Mouse (Mus musculus): ENCODE data around the gene Clps. TPM values are rescaled to one million over a fixed set of nuclear protein-coding genes. Genes with fewer than 3 reads are reported as not detected.

Gene Clps
- total and polyA plus RNA-seq, 3 experiments = not detected

DNA sequence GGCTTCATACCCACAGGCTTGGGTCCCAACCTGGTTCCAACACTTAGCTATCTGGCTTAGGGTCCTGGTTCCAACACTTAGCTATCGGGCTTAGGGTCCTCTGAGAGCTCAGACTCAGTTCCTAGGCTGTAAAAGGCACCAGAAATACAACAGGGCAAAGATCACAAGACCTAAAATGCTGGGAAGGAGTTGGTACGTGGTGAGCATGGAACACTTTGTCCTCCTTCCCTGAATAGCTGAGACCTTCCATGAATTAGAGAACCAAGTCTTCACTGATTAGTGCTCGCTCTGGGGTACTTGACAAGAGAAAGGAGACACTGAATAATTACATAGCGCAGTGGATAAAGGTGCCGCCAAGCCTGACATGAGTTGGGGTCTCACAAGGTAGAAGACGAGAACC is 38.6 kb downstream of the Clps start:
- H3K4me1 ChIP-seq (ENCODE audit: control insufficient read depth in 1 of 2, insufficient read depth in 2 of 2) = peaks cover 18 to 57% of the 10 kb centered on the region in 2 experiments
- H3K4me3 ChIP-seq (replicated peaks in 1 of 3; ENCODE audit: low read depth in 2 of 3, low read length in 2 of 3, poor library complexity in 1 of 3) = no peak overlapping the region
- no peak overlapping the region for H3K27ac ChIP-seq (ENCODE audit: insufficient read depth, low read depth)
- dilution Hi-C loops (cut with MboI; ENCODE audit: extremely low pct_ligation_motif_present, extremely low pct_unique_long_range_greater_than_20kb, low sequenced_read_pairs) (no loop called here), in situ Hi-C loops (cut with MboI; ENCODE audit: low pct_ligation_motif_present, low pct_unique_long_range_greater_than_20kb, low sequenced_read_pairs) (loop anchor here (5.0 to 25.0 kb wide), 3 partner anchors 45 to 310 kb away; partner anchors contain the start of gene Def6)
- no peaks in the 10 kb centered on the region for H3K79me2 ChIP-seq (replicated peaks; ENCODE audit: control insufficient read depth, extremely low read depth, insufficient read depth, poor library complexity, severe bottlenecking)
- TF ChIP-seq TCF12 (IDR thresholded peaks at IDR 0.05; ENCODE audit: low read depth, low read length) = no peak
- TF ChIP-seq IRF4 (IDR thresholded peaks at IDR 0.05; ENCODE audit: low read depth, low read length) = no peak
- no peak for TF ChIP-seq CTCF (conservative IDR thresholded peaks at IDR 0.05 in 1 of 2, IDR thresholded peaks at IDR 0.05 in 1 of 2; ENCODE audit: low read depth in 2 of 2, low read length in 2 of 2)
- TF ChIP-seq KAT2A (IDR thresholded peaks at IDR 0.05; ENCODE audit: insufficient replicate concordance, low read length) = no peak
- TF ChIP-seq RAD21 (IDR thresholded peaks at IDR 0.05; ENCODE audit: low read depth, low read length) = no peak
- no peak for TF ChIP-seq SMC3 (IDR thresholded peaks at IDR 0.05; ENCODE audit: low read depth, low read length)
- no peak for TF ChIP-seq MAZ (IDR thresholded peaks at IDR 0.05; ENCODE audit: low read depth, low read length)
- peaks cover 0 to 2% of the 10 kb centered on the region in 2 experiments for H3K36me3 ChIP-seq (replicated peaks in 1 of 2; ENCODE audit: control insufficient read depth in 1 of 2, insufficient read depth in 1 of 2, low read length in 1 of 2)
- peak overlapping the region; percentile 53; the same call in 1 of the 2 replicates for H3K4me2 ChIP-seq (ENCODE audit: insufficient read depth, low read depth, poor library complexity, severe bottlenecking)
- no peak for DNase-seq (ENCODE audit: extremely low read depth)
- no peak overlapping the region for H3K9ac ChIP-seq (ENCODE audit: insufficient read depth, low read depth)
- peaks cover 18% of the 10 kb centered on the region for H3K27me3 ChIP-seq (replicated peaks)
- H3K9me3 ChIP-seq (replicated peaks; ENCODE audit: low read length) = peaks cover 1% of the 10 kb centered on the region

DNA sequence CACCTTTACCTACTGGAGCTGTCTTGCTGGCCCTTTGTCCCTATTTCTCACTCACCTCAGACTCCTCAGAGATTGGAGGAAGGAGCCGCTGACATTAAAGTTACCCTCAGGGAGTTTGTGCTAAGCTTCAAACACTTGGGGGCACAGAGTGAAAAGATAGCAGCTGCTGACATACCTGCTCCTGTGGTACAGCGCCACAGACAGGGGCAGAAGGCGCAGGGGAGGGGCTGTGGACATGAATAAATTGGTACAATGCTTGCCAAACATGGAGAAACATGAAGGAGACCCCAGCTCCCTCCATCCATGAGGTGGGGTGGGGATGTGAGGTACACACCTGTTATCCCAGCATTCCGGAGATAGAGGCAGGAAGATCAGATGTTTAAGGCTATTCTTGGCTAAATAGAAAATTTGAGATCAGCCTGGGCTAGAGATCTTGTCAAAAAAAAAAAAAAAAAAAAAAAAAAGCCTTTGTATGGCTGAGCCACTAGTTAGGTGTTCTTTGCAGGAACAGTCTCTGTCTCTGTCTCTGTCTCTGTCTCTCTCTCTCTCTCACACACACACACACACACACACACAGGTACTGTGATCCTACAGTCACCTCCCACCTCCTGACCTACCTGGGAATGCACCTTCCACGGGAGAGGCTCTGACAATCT is 39.4 kb downstream of the Clps start:
- DNase-seq (ENCODE audit: extremely low read depth) = no peak
- Histone ChIP-seq H3K4me1 (ENCODE audit: control insufficient read depth in 1 of 2, insufficient read depth in 2 of 2) (peaks cover 21 to 61% of the 10 kb centered on the region in 2 experiments), H3K9me3 (replicated peaks; ENCODE audit: low read length) (peaks cover 3% of the 10 kb centered on the region), H3K4me2 (ENCODE audit: insufficient read depth, low read depth, poor library complexity, severe bottlenecking) (no peak overlapping the region), H3K36me3 (replicated peaks in 1 of 2; ENCODE audit: control insufficient read depth in 1 of 2, insufficient read depth in 1 of 2, low read length in 1 of 2) (peaks cover 0 to 2% of the 10 kb centered on the region in 2 experiments), H3K27me3 (replicated peaks) (peaks cover 18% of the 10 kb centered on the region), H3K9ac (ENCODE audit: insufficient read depth, low read depth) (no peak overlapping the region), H3K4me3 (replicated peaks in 1 of 3; ENCODE audit: low read depth in 2 of 3, low read length in 2 of 3, poor library complexity in 1 of 3) (no peak overlapping the region), H3K79me2 (replicated peaks; ENCODE audit: control insufficient read depth, extremely low read depth, insufficient read depth, poor library complexity, severe bottlenecking) (no peaks in the 10 kb centered on the region), H3K27ac (ENCODE audit: insufficient read depth, low read depth) (no peak overlapping the region)
- dilution Hi-C loops (cut with MboI; ENCODE audit: extremely low pct_ligation_motif_present, extremely low pct_unique_long_range_greater_than_20kb, low sequenced_read_pairs) (no loop called here), in situ Hi-C loops (cut with MboI; ENCODE audit: low pct_ligation_motif_present, low pct_unique_long_range_greater_than_20kb, low sequenced_read_pairs) (loop anchor here (5.0 to 25.0 kb wide), 3 partner anchors 44 to 309 kb away; partner anchors contain the start of gene Def6)
- TF ChIP-seq CHD2 (IDR thresholded peaks at IDR 0.05; ENCODE audit: low read length) = no peak
- no peak for TF ChIP-seq POLR2A (IDR thresholded peaks at IDR 0.05; ENCODE audit: low read depth, low read length)
- TF ChIP-seq ZNF384 (IDR thresholded peaks at IDR 0.05; ENCODE audit: low read depth, low read length) = peak; percentile 60
- TF ChIP-seq POLR2AphosphoS2 (IDR thresholded peaks at IDR 0.05; ENCODE audit: low read depth, low read length) = no peak
- no peak for TF ChIP-seq TCF12 (IDR thresholded peaks at IDR 0.05; ENCODE audit: low read depth, low read length)
- TF ChIP-seq MEF2A (IDR thresholded peaks at IDR 0.05; ENCODE audit: borderline replicate concordance, low read depth, low read length) = no peak
- no peak for TF ChIP-seq SMC3 (IDR thresholded peaks at IDR 0.05; ENCODE audit: low read depth, low read length)
- no peak for TF ChIP-seq JUN (IDR thresholded peaks at IDR 0.05; ENCODE audit: insufficient read depth, low read depth, low read length)
- TF ChIP-seq CHD1 (IDR thresholded peaks at IDR 0.05; ENCODE audit: low read depth, low read length) = no peak
